Mouse (Mus musculus): ENCODE data around the gene Tspan8. TPM values are rescaled to one million over a fixed set of nuclear protein-coding genes. Genes with fewer than 3 reads are reported as not detected.
A peak's percentile ranks its signal among the peaks of the same experiment; 100 is the strongest.

The Tspan8 gene
- polyA plus RNA-seq, 1 experiment from 2014 or later, result 222 TPM

DNA sequence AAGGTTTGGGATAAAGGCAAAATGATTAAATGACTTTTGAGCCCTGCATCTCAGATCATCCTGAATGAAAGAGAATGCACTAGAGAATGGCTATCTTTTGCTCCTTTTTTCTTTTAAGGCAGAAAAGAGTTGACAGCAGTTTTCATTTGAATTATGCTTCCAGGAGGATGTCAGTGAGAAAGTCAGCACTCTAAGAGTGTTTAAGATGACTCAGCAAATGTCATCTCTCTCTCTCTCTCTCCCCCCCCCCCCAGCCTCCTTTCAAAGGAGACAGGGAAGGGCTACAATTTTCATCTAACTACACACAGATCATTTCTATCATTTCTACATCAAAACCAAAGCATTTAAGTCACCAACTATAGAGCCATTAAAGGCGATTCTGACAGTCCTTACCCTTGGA is 31.9 kb downstream of the Tspan8 start:
- no peak for ATAC-seq
- WGBS, result 80% methylated on average over 1 of the region's 1 CpGs

GRCm38 (mm10) chr10:115860210-115860880 is 43.7 kb downstream of the Tspan8 start:
- H3K27ac ChIP-seq, result no peak overlapping the region
- H3K4me2 ChIP-seq (replicated peaks), result no peak overlapping the region
- no peaks in the 10 kb centered on the region for H3K27me3 ChIP-seq (replicated peaks)
- no peaks in the 10 kb centered on the region for H3K9me3 ChIP-seq
- no peak overlapping the region for H3K4me3 ChIP-seq (replicated peaks)
- WGBS, result 79% methylated on average over 15 of the region's 15 CpGs
- no peaks in the 10 kb centered on the region for H3K36me3 ChIP-seq
- no peak overlapping the region for H3K9ac ChIP-seq
- no peaks in the 10 kb centered on the region for H3K4me1 ChIP-seq (replicated peaks)
- no peak for ATAC-seq

More for the DNA sequence above, 31.9 kb downstream of the Tspan8 start:
- Histone ChIP-seq H3K27me3 (replicated peaks) (no peaks in the 10 kb centered on the region), H3K27ac (no peak overlapping the region), H3K4me1 (replicated peaks) (0 out of 2 replicates have a peak, but pooled peaks cover 3% of the 10 kb centered on the region), H3K36me3 (no peaks in the 10 kb centered on the region), H3K4me3 (replicated peaks) (no peak overlapping the region), H3K9ac (no peak overlapping the region), H3K9me3 (no peaks in the 10 kb centered on the region), H3K4me2 (replicated peaks) (no peak overlapping the region)

DNA sequence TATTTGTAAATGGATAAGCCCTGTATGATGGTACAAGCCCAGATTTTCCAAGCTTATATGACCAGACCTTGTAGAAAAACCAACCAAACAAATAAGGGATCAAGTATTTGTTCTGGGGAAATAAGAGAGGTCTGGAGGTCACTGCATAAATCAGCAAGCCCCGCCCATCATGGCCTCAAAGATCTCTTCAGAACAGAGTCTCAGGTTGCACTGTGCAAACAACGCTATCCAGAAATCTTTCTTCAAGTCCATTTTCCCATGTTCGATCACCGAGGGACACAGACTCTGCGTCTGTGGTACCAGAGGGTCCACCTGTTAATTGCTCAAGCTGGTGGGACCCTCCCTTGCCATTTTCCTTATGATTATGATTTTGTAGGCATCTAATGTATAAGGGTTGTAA is 45.3 kb downstream of the Tspan8 start:
- H3K9me3 ChIP-seq, result no peaks in the 10 kb centered on the region
- no peak overlapping the region for H3K9ac ChIP-seq
- no peak for ATAC-seq
- H3K36me3 ChIP-seq, result no peaks in the 10 kb centered on the region
- no peak overlapping the region for H3K27ac ChIP-seq
- 39% methylated on average over 5 of the region's 5 CpGs for WGBS
- H3K4me3 ChIP-seq (replicated peaks), result no peak overlapping the region
- H3K27me3 ChIP-seq (replicated peaks), result no peaks in the 10 kb centered on the region
- H3K4me2 ChIP-seq (replicated peaks), result no peak overlapping the region
- no peaks in the 10 kb centered on the region for H3K4me1 ChIP-seq (replicated peaks)

DNA sequence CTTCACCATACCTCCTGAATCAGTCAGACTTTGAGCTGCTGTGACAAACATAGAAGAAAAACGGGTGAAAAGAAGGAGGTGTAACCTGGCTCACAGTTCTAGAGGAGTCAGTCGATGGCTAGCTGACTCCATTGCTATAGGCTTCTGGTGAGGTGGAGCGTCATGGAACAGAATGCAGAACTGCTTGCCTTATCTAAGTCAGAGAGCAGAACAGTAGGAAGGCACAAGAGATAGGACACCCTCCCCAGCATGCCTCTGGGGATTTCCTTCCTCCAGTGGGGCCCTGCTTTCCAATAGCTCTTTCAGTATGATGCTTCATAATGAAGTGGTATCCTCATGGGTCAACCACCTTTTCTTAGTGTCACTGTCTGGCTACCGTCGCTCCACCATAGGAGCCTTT is 66.1 kb downstream of the Tspan8 start:
- Histone ChIP-seq H3K4me1 (replicated peaks) (no peaks in the 10 kb centered on the region), H3K27ac (no peak overlapping the region), H3K4me2 (replicated peaks) (no peak overlapping the region), H3K4me3 (replicated peaks) (no peak overlapping the region), H3K9ac (no peak overlapping the region), H3K36me3 (no peaks in the 10 kb centered on the region), H3K9me3 (no peaks in the 10 kb centered on the region), H3K27me3 (replicated peaks) (no peaks in the 10 kb centered on the region)
- no peak for ATAC-seq
- WGBS, result 88% methylated on average over 5 of the region's 5 CpGs

- no peak overlapping the region for H3K4me3 ChIP-seq (replicated peaks)
- no peak overlapping the region for H3K9ac ChIP-seq
- no peak overlapping the region for H3K27ac ChIP-seq
- no peaks in the 10 kb centered on the region for H3K4me1 ChIP-seq (replicated peaks)
- H3K9me3 ChIP-seq, result no peaks in the 10 kb centered on the region
- H3K4me2 ChIP-seq (replicated peaks), result no peak overlapping the region
- 51% methylated on average over 4 of the region's 4 CpGs for WGBS
- H3K27me3 ChIP-seq (replicated peaks), result no peaks in the 10 kb centered on the region
- no peak for ATAC-seq
- H3K36me3 ChIP-seq, result no peaks in the 10 kb centered on the region
Measured at GRCm38 (mm10) chr10:115891924-115892323, 75.3 kb downstream of the Tspan8 start.

DNA sequence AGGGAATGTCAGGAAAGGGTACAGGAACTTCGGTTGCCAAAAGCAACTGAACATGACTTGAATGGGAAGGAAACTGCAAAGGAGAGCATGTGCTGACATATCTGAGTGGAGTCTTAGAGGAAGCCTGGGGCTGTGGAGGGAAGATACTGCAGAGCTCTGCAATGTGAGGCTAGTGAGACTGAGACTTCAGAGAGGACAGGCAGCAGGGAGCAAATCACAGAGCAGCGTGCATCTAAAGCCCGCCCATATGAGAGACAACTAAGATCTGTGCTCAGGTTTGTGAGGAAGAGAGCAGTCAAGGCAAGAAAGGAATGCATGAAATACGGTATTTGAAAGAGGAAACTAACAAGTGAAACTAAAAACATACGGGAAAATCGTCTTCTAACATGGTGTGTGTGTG is 76.3 kb downstream of the Tspan8 start:
- Histone ChIP-seq H3K9me3 (no peaks in the 10 kb centered on the region), H3K4me3 (replicated peaks) (no peak overlapping the region), H3K27ac (no peak overlapping the region), H3K9ac (no peak overlapping the region), H3K4me2 (replicated peaks) (no peak overlapping the region), H3K36me3 (no peaks in the 10 kb centered on the region), H3K4me1 (replicated peaks) (no peaks in the 10 kb centered on the region), H3K27me3 (replicated peaks) (no peaks in the 10 kb centered on the region)
- WGBS, result 58% methylated on average over 6 of the region's 6 CpGs
- no peak for ATAC-seq

DNA sequence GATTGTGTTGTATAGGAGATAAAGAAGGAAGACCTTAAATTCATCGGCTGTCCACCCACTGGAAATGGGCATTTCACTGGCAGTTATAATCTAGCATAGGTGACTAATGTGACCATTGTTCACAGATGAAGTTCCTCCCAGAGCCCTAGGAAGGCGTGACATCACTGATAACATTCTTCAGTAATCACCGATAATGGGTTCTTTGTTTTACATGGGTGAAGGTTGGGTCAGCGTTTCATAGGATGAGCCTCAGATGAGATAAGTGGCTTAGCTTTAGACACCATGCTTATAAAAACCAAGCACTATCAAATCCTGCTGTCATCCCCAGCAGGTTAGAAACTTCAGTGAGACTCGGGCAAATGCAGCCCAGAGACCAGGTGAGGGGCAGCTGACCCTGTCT is 77.4 kb downstream of the Tspan8 start:
- no peak overlapping the region for H3K27ac ChIP-seq
- WGBS, result 59% methylated on average over 5 of the region's 5 CpGs
- no peak overlapping the region for H3K9ac ChIP-seq
- H3K36me3 ChIP-seq, result no peaks in the 10 kb centered on the region
- ATAC-seq, result peak; percentile 53
- no peaks in the 10 kb centered on the region for H3K4me1 ChIP-seq (replicated peaks)
- no peaks in the 10 kb centered on the region for H3K27me3 ChIP-seq (replicated peaks)
- H3K9me3 ChIP-seq, result no peaks in the 10 kb centered on the region
- H3K4me2 ChIP-seq (replicated peaks), result no peak overlapping the region
- no peak overlapping the region for H3K4me3 ChIP-seq (replicated peaks)

GRCm38 (mm10) chr10:115896764-115897163 is 80.1 kb downstream of the Tspan8 start:
- 0 out of 2 replicates have a peak, but pooled peaks have one; percentile 17 for ATAC-seq

GRCm38 (mm10) chr10:115897235-115897634 is 80.6 kb downstream of the Tspan8 start:
- no peak overlapping the region for H3K4me3 ChIP-seq (replicated peaks)
- H3K9ac ChIP-seq, result no peak overlapping the region
- WGBS, result 79% methylated on average over 7 of the region's 7 CpGs
- H3K9me3 ChIP-seq, result no peaks in the 10 kb centered on the region
- no peaks in the 10 kb centered on the region for H3K27me3 ChIP-seq (replicated peaks)
- no peak overlapping the region for H3K27ac ChIP-seq
- H3K4me2 ChIP-seq (replicated peaks), result no peak overlapping the region
- no peaks in the 10 kb centered on the region for H3K4me1 ChIP-seq (replicated peaks)
- no peak for ATAC-seq
- no peaks in the 10 kb centered on the region for H3K36me3 ChIP-seq

More at GRCm38 (mm10) chr10:115896764-115897163, 80.1 kb downstream of the Tspan8 start:
- Histone ChIP-seq H3K4me3 (replicated peaks) (no peak overlapping the region), H3K27me3 (replicated peaks) (no peaks in the 10 kb centered on the region), H3K9ac (no peak overlapping the region), H3K9me3 (no peaks in the 10 kb centered on the region), H3K4me1 (replicated peaks) (no peaks in the 10 kb centered on the region), H3K27ac (no peak overlapping the region), H3K4me2 (replicated peaks) (no peak overlapping the region), H3K36me3 (no peaks in the 10 kb centered on the region)

Other genes with a start within 250 kb of the Tspan8 start
- gene A930009A15Rik, start 246.8 kb upstream of the Tspan8 start, polyA plus RNA-seq (2015; fragmentation: Nextera tagmentation; extraction: Ambion mirVana), result not detected in 2 replicates
- 5.3 TPM in 2 replicates for gene Lgr5, start 229.1 kb upstream of the Tspan8 start, polyA plus RNA-seq (2015; fragmentation: Nextera tagmentation; extraction: Ambion mirVana)
- 3.7 TPM in 2 replicates for gene Ptprr, start 201.4 kb downstream of the Tspan8 start, polyA plus RNA-seq (2015; fragmentation: Nextera tagmentation; extraction: Ambion mirVana)